Mouse (Mus musculus): ENCODE results near the gene Ddx58. TPM values are rescaled to one million over a fixed set of nuclear protein-coding genes. Genes with fewer than 3 reads are reported as not detected.

The Ddx58 gene
- polyA plus RNA-seq, 1 experiment from 2014 or later: 14.2 TPM

- Histone ChIP-seq H3K27me3 (ENCODE audit: control insufficient read depth, insufficient read depth, low read length) (no peaks in the 10 kb centered on the region), H3K36me3 (ENCODE audit: control insufficient read depth, insufficient read depth, low read length) (0 out of 2 replicates have a peak, but pooled peaks cover under 1% of the 10 kb centered on the region), H3K4me1 (ENCODE audit: control insufficient read depth, insufficient read depth, low read length) (0 out of 2 replicates have a peak, but pooled peaks cover 5% of the 10 kb centered on the region), H3K27ac (ENCODE audit: low read length) (no peak overlapping the region), H3K4me2 (ENCODE audit: low read depth, low read length) (no peak overlapping the region), H3K4me3 (replicated peaks; ENCODE audit: low read length) (no peak overlapping the region), H3K9ac (ENCODE audit: low read length) (no peak overlapping the region), H3K9me3 (replicated peaks; ENCODE audit: control insufficient read depth, low read length) (no peaks in the 10 kb centered on the region)
- WGBS: 38% methylated on average over 21 of the region's 21 CpGs
- no peak for ATAC-seq (ENCODE audit: insufficient read depth, low FRiP score)
Measured at GRCm38 (mm10) chr4:40221876-40222585, 17.6 kb downstream of the Ddx58 start.

GRCm38 (mm10) chr4:40221004-40221760, 18.4 kb downstream of the Ddx58 start:
- peaks cover 8% of the 10 kb centered on the region; the same call in 1 of the 2 replicates for H3K36me3 ChIP-seq (ENCODE audit: control insufficient read depth, insufficient read depth, low read length)
- 19% methylated on average over 14 of the region's 14 CpGs for WGBS
- H3K9ac ChIP-seq (ENCODE audit: low read length): no peak overlapping the region
- H3K27ac ChIP-seq (ENCODE audit: low read length): no peak overlapping the region
- no peaks in the 10 kb centered on the region for H3K27me3 ChIP-seq (ENCODE audit: control insufficient read depth, insufficient read depth, low read length)
- H3K9me3 ChIP-seq (replicated peaks; ENCODE audit: control insufficient read depth, low read length): no peaks in the 10 kb centered on the region
- ATAC-seq (ENCODE audit: insufficient read depth, low FRiP score): peak; percentile 74; the same call in 1 of the 2 replicates
- 0 out of 2 replicates have a peak overlapping the region, but pooled peaks have one; percentile 22 for H3K4me2 ChIP-seq (ENCODE audit: low read depth, low read length)
- H3K4me3 ChIP-seq (replicated peaks; ENCODE audit: low read length): no peak overlapping the region
- 0 out of 2 replicates have a peak, but pooled peaks cover 5% of the 10 kb centered on the region for H3K4me1 ChIP-seq (ENCODE audit: control insufficient read depth, insufficient read depth, low read length)

GRCm38 (mm10) chr4:40220437-40220836, 19.2 kb downstream of the Ddx58 start:
- Histone ChIP-seq H3K4me2 (ENCODE audit: low read depth, low read length) (peak overlapping the region; percentile 22; the same call in 1 of the 2 replicates), H3K4me1 (ENCODE audit: control insufficient read depth, insufficient read depth, low read length) (0 out of 2 replicates have a peak, but pooled peaks cover 5% of the 10 kb centered on the region), H3K27me3 (ENCODE audit: control insufficient read depth, insufficient read depth, low read length) (no peaks in the 10 kb centered on the region), H3K36me3 (ENCODE audit: control insufficient read depth, insufficient read depth, low read length) (peaks cover 8% of the 10 kb centered on the region; the same call in 1 of the 2 replicates), H3K9ac (ENCODE audit: low read length) (no peak overlapping the region), H3K4me3 (replicated peaks; ENCODE audit: low read length) (no peak overlapping the region), H3K27ac (ENCODE audit: low read length) (no peak overlapping the region), H3K9me3 (replicated peaks; ENCODE audit: control insufficient read depth, low read length) (no peaks in the 10 kb centered on the region)
- no peak for ATAC-seq (ENCODE audit: insufficient read depth, low FRiP score)
- WGBS: 20% methylated on average over 12 of the region's 12 CpGs

GRCm38 (mm10) chr4:40218382-40218781, 21.2 kb downstream of the Ddx58 start:
- peaks cover 8% of the 10 kb centered on the region; the same call in 1 of the 2 replicates for H3K36me3 ChIP-seq (ENCODE audit: control insufficient read depth, insufficient read depth, low read length)
- no peaks in the 10 kb centered on the region for H3K27me3 ChIP-seq (ENCODE audit: control insufficient read depth, insufficient read depth, low read length)
- H3K27ac ChIP-seq (ENCODE audit: low read length): no peak overlapping the region
- H3K9me3 ChIP-seq (replicated peaks; ENCODE audit: control insufficient read depth, low read length): no peaks in the 10 kb centered on the region
- H3K4me2 ChIP-seq (ENCODE audit: low read depth, low read length): no peak overlapping the region
- no peak overlapping the region for H3K4me3 ChIP-seq (replicated peaks; ENCODE audit: low read length)
- H3K4me1 ChIP-seq (ENCODE audit: control insufficient read depth, insufficient read depth, low read length): 0 out of 2 replicates have a peak, but pooled peaks cover 5% of the 10 kb centered on the region
- 0 out of 2 replicates have a peak, but pooled peaks have one; percentile 21 for ATAC-seq (ENCODE audit: insufficient read depth, low FRiP score)
- no peak overlapping the region for H3K9ac ChIP-seq (ENCODE audit: low read length)
- WGBS: 71% methylated on average over 7 of the region's 7 CpGs

- Histone ChIP-seq H3K9me3 (replicated peaks; ENCODE audit: control insufficient read depth, low read length) (no peaks in the 10 kb centered on the region), H3K4me3 (replicated peaks; ENCODE audit: low read length) (no peak overlapping the region), H3K4me2 (ENCODE audit: low read depth, low read length) (no peak overlapping the region), H3K4me1 (ENCODE audit: control insufficient read depth, insufficient read depth, low read length) (0 out of 2 replicates have a peak, but pooled peaks cover 5% of the 10 kb centered on the region), H3K9ac (ENCODE audit: low read length) (no peak overlapping the region), H3K27ac (ENCODE audit: low read length) (no peak overlapping the region), H3K27me3 (ENCODE audit: control insufficient read depth, insufficient read depth, low read length) (no peaks in the 10 kb centered on the region), H3K36me3 (ENCODE audit: control insufficient read depth, insufficient read depth, low read length) (peaks cover 8% of the 10 kb centered on the region; the same call in 1 of the 2 replicates)
- 56% methylated on average over 3 of the region's 3 CpGs for WGBS
- ATAC-seq (ENCODE audit: insufficient read depth, low FRiP score): no peak
Measured at GRCm38 (mm10) chr4:40217910-40218309, 21.7 kb downstream of the Ddx58 start.

GRCm38 (mm10) chr4:40212177-40212576, 27.5 kb downstream of the Ddx58 start:
- no peak overlapping the region for H3K9ac ChIP-seq (ENCODE audit: low read length)
- H3K27ac ChIP-seq (ENCODE audit: low read length): no peak overlapping the region
- ATAC-seq (ENCODE audit: insufficient read depth, low FRiP score): no peak
- H3K36me3 ChIP-seq (ENCODE audit: control insufficient read depth, insufficient read depth, low read length): peaks cover 10% of the 10 kb centered on the region
- H3K4me1 ChIP-seq (ENCODE audit: control insufficient read depth, insufficient read depth, low read length): no peaks in the 10 kb centered on the region
- H3K27me3 ChIP-seq (ENCODE audit: control insufficient read depth, insufficient read depth, low read length): no peaks in the 10 kb centered on the region
- no peak overlapping the region for H3K4me3 ChIP-seq (replicated peaks; ENCODE audit: low read length)
- H3K4me2 ChIP-seq (ENCODE audit: low read depth, low read length): no peak overlapping the region
- H3K9me3 ChIP-seq (replicated peaks; ENCODE audit: control insufficient read depth, low read length): no peaks in the 10 kb centered on the region
- 87% methylated on average over 4 of the region's 6 CpGs for WGBS

GRCm38 (mm10) chr4:40207701-40208100, 31.9 kb downstream of the Ddx58 start:
- WGBS: 83% methylated on average over 5 of the region's 5 CpGs
- H3K4me1 ChIP-seq (ENCODE audit: control insufficient read depth, insufficient read depth, low read length): no peaks in the 10 kb centered on the region
- H3K27ac ChIP-seq (ENCODE audit: low read length): no peak overlapping the region
- no peak for ATAC-seq (ENCODE audit: insufficient read depth, low FRiP score)
- no peak overlapping the region for H3K4me2 ChIP-seq (ENCODE audit: low read depth, low read length)
- no peak overlapping the region for H3K9ac ChIP-seq (ENCODE audit: low read length)
- no peak overlapping the region for H3K4me3 ChIP-seq (replicated peaks; ENCODE audit: low read length)
- H3K9me3 ChIP-seq (replicated peaks; ENCODE audit: control insufficient read depth, low read length): no peaks in the 10 kb centered on the region
- H3K36me3 ChIP-seq (ENCODE audit: control insufficient read depth, insufficient read depth, low read length): peaks cover 2% of the 10 kb centered on the region; the same call in 1 of the 2 replicates
- H3K27me3 ChIP-seq (ENCODE audit: control insufficient read depth, insufficient read depth, low read length): no peaks in the 10 kb centered on the region

GRCm38 (mm10) chr4:40205231-40205903, 34.3 kb downstream of the Ddx58 start:
- 88% methylated on average over 22 of the region's 22 CpGs for whole genome bisulfite sequencing
- Histone ChIP-seq H3K27ac (ENCODE audit: low read length) (no peak overlapping the region), H3K9me3 (replicated peaks; ENCODE audit: control insufficient read depth, low read length) (no peaks in the 10 kb centered on the region), H3K4me1 (ENCODE audit: control insufficient read depth, insufficient read depth, low read length) (no peaks in the 10 kb centered on the region), H3K4me2 (ENCODE audit: low read depth, low read length) (no peak overlapping the region), H3K27me3 (ENCODE audit: control insufficient read depth, insufficient read depth, low read length) (no peaks in the 10 kb centered on the region), H3K4me3 (replicated peaks; ENCODE audit: low read length) (no peak overlapping the region), H3K36me3 (ENCODE audit: control insufficient read depth, insufficient read depth, low read length) (peaks cover 2% of the 10 kb centered on the region; the same call in 1 of the 2 replicates), H3K9ac (ENCODE audit: low read length) (no peak overlapping the region)
- ATAC-seq (ENCODE audit: insufficient read depth, low FRiP score): no peak

Data from stomach, embryonic 16.5 days (tissue).